ENCODE assay signal across 11 mouse cellular contexts in the genomic region with DNA sequence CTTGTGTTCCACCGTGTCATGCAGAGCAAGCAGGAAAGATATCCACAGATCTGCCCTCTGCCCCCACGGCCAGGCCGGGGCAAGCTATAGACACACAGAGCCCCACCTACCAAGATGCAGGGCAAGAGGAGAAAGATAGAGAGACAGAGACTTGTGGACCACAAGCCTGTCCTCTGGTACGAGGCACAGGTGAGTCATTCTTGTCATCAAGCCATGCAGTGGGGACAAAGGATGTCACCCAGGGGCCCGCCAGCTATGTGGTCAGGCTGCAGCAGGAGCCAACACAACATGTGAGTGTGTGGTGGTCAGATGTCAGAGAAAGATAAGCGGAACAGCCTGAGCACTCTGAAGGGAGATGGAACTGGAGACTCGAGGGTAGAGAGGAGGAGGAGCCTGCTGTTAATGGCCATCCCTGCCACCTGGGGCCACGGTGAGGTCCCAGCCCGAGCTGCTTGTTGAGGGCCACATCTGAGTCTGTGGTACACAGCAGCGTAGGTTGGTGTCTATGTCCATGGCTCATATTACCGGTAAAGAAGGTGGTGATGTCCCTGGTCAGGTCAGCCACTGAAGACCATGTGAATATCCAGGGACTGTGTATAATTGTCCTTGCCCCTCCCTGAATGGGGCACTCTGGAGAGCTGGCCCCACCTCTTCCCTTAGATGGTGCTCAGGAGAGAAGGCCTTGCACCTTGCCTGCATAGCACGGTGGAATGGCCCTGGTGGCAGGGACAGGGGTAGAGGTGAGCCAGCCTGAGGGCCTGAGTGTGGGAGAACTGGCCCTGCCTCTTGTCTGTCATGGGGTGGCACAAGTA.
DNase-seq lines count a peak whose midpoint lies in the region; ATAC-seq lines count a peak whose summit lies in the region.
"Had no signal": no experiment of that assay in that cellular context is flagged by ENCODE, and none has a peak within 500 bp of the region (broad histone marks: within the 10 kb centered on the region; RNA-seq: fewer than 3 reads in every experiment).

No protein-coding gene starts in this region.

- 62% methylated on average over 12 of the region's 12 CpGs for WGBS in heart, embryonic 15.5 days
- WGBS in intestine, embryonic 14.5 days = 70% methylated on average over 12 of the region's 12 CpGs
- WGBS in midbrain, embryonic 14.5 days = 80% methylated on average over 12 of the region's 12 CpGs

- no peak overlapping the region for H3K4me2 ChIP-seq in heart, embryonic 15.5 days
- no peak overlapping the region for H3K4me2 ChIP-seq in intestine, embryonic 14.5 days (ENCODE audit: low read length)
- H3K4me2 ChIP-seq in midbrain, embryonic 14.5 days (ENCODE audit: low read length) = no peak overlapping the region
- H3K4me2 ChIP-seq: neural tube, embryonic 13.5 days had no signal

- H3K4me1 ChIP-seq in heart, embryonic 15.5 days (replicated peaks) = peaks cover 4% of the 10 kb centered on the region; the same call in 1 of the 2 replicates
- H3K4me1 ChIP-seq in intestine, embryonic 14.5 days (replicated peaks; ENCODE audit: control insufficient read depth, insufficient read depth, low read length) = no peaks in the 10 kb centered on the region
- no peaks in the 10 kb centered on the region for H3K4me1 ChIP-seq in midbrain, embryonic 14.5 days (ENCODE audit: control insufficient read depth, insufficient read depth, low read length)

- ATAC-seq in heart, embryonic 15.5 days (replicated peaks; ENCODE audit: insufficient number of reproducible peaks, insufficient read depth, low FRiP score, low read depth) = peak; percentile 18; the same call in 1 of the 2 replicates
- peak; percentile 54 for ATAC-seq in intestine, embryonic 14.5 days (replicated peaks; ENCODE audit: low FRiP score, low TSS enrichment, low read depth)
- peak; percentile 57; the same call in 1 of the 2 replicates for ATAC-seq in midbrain, embryonic 14.5 days (ENCODE audit: low FRiP score, low TSS enrichment)
- ATAC-seq: lung, postnatal 0 days had no signal

- intact Hi-C loops in heart, postnatal 36 days (cut with DNase I) = no loop called here
- intact Hi-C loops in left cerebral cortex, postnatal 10 days (cut with DNase I) = no loop called here

- no peaks in the 10 kb centered on the region for H3K36me3 ChIP-seq in heart, embryonic 15.5 days
- no peaks in the 10 kb centered on the region for H3K36me3 ChIP-seq in intestine, embryonic 14.5 days (ENCODE audit: control insufficient read depth, insufficient read depth, low read length)
- H3K36me3 ChIP-seq in midbrain, embryonic 14.5 days (ENCODE audit: control insufficient read depth, insufficient read depth, low read length) = no peaks in the 10 kb centered on the region
- H3K36me3 ChIP-seq: neural tube, embryonic 13.5 days had no signal

- H3K27ac ChIP-seq in heart, embryonic 15.5 days = no peak overlapping the region
- no peak overlapping the region for H3K27ac ChIP-seq in intestine, embryonic 14.5 days (ENCODE audit: low read depth)
- H3K27ac ChIP-seq in midbrain, embryonic 14.5 days (replicated peaks; ENCODE audit: low read depth, low read length) = no peak overlapping the region
- H3K27ac ChIP-seq: neural tube, embryonic 13.5 days had no signal

- H3K27me3 ChIP-seq in heart, embryonic 15.5 days = no peaks in the 10 kb centered on the region
- no peaks in the 10 kb centered on the region for H3K27me3 ChIP-seq in intestine, embryonic 14.5 days (replicated peaks; ENCODE audit: control insufficient read depth, insufficient read depth, low read length)
- H3K27me3 ChIP-seq in midbrain, embryonic 14.5 days (ENCODE audit: control insufficient read depth, insufficient read depth, low read length) = no peaks in the 10 kb centered on the region
- H3K27me3 ChIP-seq: neural tube, embryonic 13.5 days had no signal

- H3K4me3 ChIP-seq in heart, embryonic 15.5 days = no peak overlapping the region
- no peak overlapping the region for H3K4me3 ChIP-seq in intestine, embryonic 14.5 days (ENCODE audit: low read depth, low read length)
- no peak overlapping the region for H3K4me3 ChIP-seq in midbrain, embryonic 14.5 days (replicated peaks; ENCODE audit: low read depth, low read length)
- H3K4me3 ChIP-seq: neural tube, embryonic 13.5 days had no signal

- H3K9ac ChIP-seq in heart, embryonic 15.5 days = no peak overlapping the region
- H3K9ac ChIP-seq in intestine, embryonic 14.5 days (ENCODE audit: low read length) = no peak overlapping the region
- H3K9ac ChIP-seq in midbrain, embryonic 14.5 days (replicated peaks; ENCODE audit: low read length) = no peak overlapping the region
- H3K9ac ChIP-seq: neural tube, embryonic 13.5 days had no signal

- no peaks in the 10 kb centered on the region for H3K9me3 ChIP-seq in heart, embryonic 15.5 days (replicated peaks)
- H3K9me3 ChIP-seq in intestine, embryonic 14.5 days (ENCODE audit: control insufficient read depth, low read length) = no peaks in the 10 kb centered on the region
- no peaks in the 10 kb centered on the region for H3K9me3 ChIP-seq in midbrain, embryonic 14.5 days (ENCODE audit: control insufficient read depth, low read length)
- H3K9me3 ChIP-seq: neural tube, embryonic 13.5 days had no signal

- no peak for DNase-seq in heart, postnatal 36 days
- peak; percentile 2 for DNase-seq in c-Kit-positive CD71-positive TER-119-negative erythroid progenitor cells, embryonic 14.5 days (ENCODE audit: low read depth)
- no peak for DNase-seq in intestine, embryonic 14.5 days (ENCODE audit: low spot score)
- DNase-seq in midbrain, embryonic 14.5 days = no peak
- DNase-seq in ovary, postnatal 36 days (ENCODE audit: low spot score) = no peak
- DNase-seq in spleen, postnatal 14 days (ENCODE audit: low spot score in 2 of 2) = no peak
- no peak for DNase-seq in left cerebral cortex, postnatal 10 days (ENCODE audit: extremely low spot score in 1 of 2, low spot score in 2 of 2)
- DNase-seq: cerebellum, adult 9-11 months had no signal
